Mouse (Mus musculus) megakaryocyte, embryonic 14.5 days (primary cell): ENCODE data around the gene Cyp27a1.

Source experiments
- FLI1 ChIP-seq: IDR thresholded peaks from 2 replicates; pipeline ENCODE4 v1.6.1; 2012; ENCODE audit warnings: low read length, inconsistent platforms, mixed read lengths
- GATA1 ChIP-seq: IDR thresholded peaks from 3 replicates; pipeline ENCODE4 v1.6.1; 2012; ENCODE audit warnings: mixed read lengths, low read length, inconsistent platforms, borderline replicate concordance

GRCm38 (mm10) chr1:74687131-74687530, 26.2 kb upstream of the Cyp27a1 start:
- TF ChIP-seq GATA1 (no peak), FLI1 (no peak)
